Mouse (Mus musculus): ENCODE data around the gene Atp5j.

Gene Atp5j

DNA sequence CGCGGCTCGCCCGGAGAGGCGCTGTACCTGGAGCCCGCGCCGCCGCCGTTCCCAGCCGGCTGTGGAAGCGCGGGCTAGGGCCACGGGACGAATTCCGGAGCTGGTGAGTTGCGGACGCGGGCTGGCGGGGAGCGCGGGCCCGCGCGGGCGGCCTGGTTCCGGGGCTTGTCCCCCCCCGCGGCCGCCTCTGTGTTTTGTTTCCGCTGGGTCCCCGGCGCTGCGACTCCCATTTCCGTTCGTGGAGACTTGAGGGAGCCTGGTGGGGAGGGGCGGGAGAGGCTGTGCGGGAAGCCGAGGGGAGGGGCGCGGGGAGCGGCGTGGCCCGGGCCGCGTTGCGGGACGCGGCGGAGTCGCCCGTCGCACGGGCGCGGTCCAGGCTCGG is at the start of gene Atp5j:
Gene Atp5j (minus strand): TSS at position 185 of the 382 bp plus-strand sequence.
- DNase-seq (ENCODE audit: low read depth, low spot score): peak; percentile 76

DNA sequence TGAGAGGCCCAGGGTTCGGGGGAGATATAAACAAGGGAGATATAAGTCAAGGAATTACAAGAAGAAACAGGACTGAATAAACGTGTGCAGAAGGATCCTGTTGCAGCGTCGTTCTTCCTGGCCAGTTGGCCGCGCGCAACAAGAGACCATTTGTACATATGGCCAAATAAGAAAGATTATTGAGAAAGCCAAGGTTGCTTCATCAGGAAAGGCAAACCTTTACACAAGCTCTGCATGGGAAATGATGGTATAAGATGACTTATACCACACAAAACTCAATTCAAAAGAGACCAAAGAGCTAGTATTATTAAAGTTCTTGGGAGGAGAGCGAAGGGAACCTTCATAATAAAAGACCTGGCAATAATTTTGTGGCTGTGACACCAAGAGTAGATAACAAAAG is 49.1 kb upstream of the Atp5j start:
- no peak for DNase-seq (ENCODE audit: low read depth, low spot score)

DNA sequence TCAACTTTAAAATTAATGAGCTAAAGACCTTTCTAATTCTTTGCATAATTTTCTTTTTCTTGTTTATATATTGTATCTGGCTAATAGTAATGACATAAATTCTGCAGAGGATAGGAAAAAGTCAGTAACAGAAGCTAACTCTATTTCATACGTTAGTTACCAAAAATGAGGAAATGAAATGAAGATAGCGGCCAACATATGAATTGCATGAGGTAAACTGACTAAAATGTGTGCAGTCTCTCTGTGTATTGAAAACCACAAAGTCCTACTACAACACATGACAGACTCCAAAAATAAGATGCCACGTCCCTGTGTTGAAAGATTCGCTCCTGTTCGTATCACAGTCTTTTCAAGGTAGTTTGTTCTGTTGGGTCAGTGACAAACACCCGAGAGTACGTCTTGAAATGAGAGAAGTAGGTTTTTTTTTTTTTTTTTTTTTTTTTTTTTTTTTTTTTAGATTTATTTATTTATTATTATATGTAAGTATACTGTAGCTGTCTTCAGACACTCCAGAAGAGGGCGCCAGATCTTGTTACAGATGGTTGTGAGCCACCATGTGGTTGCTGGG is 46.4 kb upstream of the Atp5j start:
- DNase-seq (ENCODE audit: low read depth, low spot score): no peak

DNA sequence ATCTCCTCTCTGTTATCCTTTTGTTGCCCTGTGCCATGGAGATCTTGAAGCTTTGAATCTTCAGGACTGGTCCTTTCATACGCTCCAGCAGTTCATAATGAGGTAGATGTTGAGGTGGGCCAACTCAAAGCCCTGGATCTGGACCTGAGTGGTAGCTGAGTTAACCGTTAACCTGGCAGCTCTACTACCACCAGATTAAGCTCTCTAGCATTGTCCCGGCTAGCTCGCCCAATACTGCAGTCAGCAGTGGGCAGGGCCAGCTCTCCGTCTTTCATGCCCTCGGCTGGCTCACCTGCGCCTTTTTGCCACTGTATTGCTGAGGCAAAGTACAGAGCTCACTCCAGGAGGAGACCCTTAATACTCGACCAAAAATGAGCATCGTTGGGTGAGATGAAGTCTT is 45.7 kb upstream of the Atp5j start:
- DNase-seq (ENCODE audit: low read depth, low spot score): no peak

DNA sequence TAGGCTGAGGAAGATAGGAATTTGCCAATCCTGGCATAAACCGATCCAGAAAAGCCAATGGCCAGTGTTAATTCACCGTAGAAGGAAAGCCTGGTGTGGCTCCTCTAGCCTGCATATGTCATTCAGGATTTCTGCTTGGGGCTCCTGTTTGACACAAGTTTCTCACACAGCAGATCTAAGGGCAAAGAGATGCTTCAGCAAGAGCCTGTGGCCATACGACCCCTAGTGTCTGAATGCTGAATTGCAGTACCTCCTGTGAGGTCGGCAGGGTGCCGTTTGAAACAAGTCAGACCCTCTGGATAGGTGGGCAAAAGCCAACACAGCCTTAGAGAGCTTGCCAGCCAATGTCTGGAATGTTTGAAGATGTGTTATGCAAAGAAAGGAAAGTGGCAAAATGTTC is 43.7 kb upstream of the Atp5j start:
- no peak for DNase-seq (ENCODE audit: low read depth, low spot score)

DNA sequence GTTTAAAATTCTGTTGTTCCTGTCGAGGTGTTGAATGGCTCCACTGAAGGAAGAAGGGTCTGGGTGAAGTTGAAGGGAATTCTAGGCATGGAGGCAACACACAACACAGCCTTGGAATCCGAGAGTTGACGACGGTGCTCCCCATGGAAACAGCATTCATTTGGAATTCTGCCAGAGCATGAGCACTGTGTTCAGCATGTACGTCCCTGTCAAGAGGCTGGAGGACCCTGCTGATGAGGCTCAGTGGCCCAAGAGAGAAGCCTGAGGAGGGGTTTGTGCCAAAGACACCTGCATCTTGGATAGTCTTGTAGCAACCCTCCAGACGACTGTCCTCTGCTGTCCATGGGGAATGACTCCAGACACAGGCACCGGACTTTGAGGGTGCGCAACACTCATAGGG is 40.7 kb upstream of the Atp5j start:
- no peak for DNase-seq (ENCODE audit: low read depth, low spot score)

DNA sequence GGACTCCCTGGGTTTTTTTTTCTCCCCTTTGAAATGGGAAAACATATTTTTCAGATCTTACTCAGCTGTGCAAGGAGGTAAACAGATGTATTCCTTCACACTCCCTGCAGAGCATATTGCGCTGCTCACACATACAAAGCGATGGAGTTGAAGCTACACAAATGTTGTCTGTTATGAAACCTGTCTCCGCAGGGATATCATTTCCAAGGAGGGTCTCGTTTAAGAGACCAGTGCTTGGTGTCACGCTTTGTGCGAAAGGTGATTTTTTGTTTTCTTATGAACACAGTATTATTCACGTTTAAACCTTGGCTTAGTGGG is 40.3 kb upstream of the Atp5j start:
- DNase-seq (ENCODE audit: low read depth, low spot score): peak; percentile 49

DNA sequence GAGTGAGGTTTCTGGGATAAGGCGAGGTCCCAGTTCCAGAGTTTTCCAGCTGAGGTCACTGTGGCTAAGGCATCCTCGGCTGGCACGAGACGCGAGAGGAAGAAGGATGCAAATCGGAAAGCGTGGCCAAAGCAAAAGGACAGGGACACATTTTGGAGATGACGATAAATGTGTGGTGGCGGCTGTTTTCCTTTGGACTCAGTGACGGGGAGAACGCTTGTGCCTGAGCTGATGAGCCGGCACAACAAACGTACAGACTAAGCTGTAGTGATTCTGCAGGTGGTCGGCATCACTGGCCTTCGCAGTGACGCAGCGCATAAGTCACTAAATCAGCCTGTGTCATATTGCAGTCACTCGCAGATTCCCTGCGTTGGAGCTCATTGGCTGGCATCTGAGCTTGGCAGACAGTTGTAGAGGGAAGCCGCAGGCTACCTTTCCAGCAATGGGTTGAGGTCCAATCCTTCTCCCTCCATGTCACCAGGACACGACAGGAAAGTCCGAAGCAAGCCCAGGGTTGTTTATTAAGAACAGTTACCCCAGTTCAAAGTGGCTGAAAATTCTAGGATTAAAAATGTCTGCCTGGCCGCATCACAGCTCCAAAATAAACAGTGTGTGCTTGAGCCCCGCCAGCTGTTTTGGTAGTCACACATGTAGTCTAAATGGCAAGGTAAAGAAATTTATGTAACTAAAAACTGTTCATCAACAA is 39.7 kb upstream of the Atp5j start:
- no peak for DNase-seq (ENCODE audit: low read depth, low spot score)

DNA sequence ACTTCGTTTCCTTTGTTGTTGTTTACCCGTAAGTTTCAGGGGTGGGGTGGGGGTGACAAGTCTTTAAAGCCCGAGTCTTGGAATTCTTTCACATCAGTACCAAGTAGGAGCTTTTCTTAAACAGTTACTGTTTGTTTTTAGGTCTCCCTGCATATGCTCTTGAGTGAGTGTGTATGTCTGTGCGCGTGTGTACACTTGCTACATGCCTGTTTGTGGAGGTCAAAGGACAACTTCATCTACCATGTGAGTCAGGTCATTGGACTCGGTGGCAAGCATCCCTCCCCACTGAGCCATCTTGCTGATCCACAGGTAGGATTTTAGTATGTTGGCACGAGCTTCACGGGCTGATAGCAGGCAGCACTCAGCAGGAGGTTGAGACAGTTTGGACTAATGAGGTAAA is 38.4 kb upstream of the Atp5j start:
- DNase-seq (ENCODE audit: low read depth, low spot score): no peak

DNA sequence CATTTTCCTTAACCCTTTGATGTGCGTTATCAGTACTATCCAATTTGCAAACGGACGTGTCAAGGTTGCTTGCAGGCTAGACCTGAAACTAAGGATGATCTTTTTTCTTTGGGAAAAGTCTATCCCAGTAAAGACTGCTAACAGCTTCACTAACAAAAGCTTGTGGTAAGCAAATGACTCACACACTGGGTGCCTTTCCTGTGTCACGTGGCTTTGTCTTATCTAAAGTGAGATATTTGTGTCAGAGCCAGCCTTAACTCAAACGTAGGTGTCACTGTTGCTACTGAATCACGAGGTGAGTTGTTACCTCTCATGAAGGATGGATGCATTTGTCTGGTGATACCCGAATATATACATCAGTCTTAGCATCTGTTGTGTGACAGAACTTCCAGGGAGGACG is 29.2 kb upstream of the Atp5j start:
- DNase-seq (ENCODE audit: low read depth, low spot score): no peak

DNA sequence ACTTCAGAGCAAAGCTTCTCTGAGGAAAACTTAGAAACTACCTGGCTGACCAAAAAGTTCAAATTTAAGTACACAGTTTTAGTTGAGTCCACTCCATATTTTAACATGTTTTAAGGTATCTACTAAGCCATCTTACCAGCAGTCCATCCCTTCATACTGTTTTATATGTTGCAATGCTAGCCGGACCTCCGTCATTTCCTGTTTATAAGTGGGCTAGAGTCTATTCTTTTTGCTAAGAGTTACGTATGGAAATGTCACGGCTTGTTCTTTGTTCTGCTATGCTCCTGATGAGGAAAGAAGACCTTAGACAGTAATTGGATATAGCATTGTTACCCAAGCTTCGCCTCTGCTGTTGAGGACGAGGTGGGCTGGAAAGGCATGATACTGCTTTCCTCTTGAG is 18.1 kb upstream of the Atp5j start:
- DNase-seq (ENCODE audit: low read depth, low spot score): no peak

DNA sequence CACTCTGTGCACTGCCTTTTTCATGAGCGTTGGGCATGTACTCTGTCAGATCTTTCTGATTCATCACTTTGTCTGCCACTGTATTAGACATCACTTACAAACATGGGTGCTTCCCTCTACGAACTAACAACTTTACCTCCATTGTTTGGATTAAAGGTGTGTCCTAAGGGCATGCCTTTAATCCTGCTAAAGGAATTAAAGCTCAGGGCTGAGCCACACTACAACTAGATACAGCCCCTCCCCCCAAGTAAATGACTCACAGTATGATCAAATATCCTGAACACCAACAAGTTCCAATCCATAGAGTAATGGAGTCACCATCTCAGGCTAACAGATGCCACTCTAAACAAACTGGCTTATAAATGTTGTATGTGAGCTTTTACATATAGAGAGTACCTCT is 3.2 kb upstream of the Atp5j start:
- DNase-seq (ENCODE audit: low read depth, low spot score): no peak

DNA sequence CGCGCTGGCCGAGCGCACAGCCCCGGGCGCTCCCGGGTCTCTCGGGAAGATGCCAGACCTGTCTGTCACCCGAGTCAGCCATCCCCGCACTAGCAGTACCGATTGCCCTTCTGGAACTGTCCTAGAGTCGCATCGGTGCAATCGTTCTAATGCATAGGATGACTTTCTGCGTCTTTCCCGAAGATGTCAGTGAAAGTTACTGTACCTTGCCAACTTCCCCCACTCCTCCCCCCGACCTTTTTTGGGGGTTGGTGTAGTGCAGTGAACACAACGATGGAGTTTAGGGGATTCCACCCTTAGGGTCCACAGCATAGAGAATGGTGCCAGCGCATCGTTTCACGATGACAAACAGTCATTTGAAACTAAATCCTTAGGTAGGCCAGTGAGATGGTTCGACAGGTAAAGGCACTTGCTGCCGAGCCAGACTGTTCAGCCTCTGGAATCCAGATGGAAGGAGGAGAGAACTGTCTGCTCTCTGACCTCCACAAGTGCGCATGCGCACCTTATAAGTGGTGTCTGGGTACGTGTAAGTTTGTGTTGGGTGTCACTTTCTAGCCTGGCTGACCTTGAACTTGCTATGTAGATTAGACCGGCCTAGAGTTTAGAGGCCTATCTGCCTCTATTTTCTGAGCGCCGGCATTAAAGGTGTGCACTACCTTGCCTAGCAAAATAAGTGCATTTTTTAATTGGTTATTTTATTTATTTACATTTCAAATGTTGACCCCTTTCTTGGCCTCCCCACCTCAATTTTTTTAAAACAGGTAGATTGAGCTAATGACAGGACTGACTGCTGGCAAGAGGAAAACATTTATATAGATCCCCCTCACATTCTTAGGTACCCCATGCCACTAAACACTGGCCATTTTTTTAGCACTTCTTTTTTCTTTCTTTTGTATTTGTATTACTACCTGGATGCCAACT is 658 bp upstream of the Atp5j start:
- no peak for DNase-seq (ENCODE audit: low read depth, low spot score)

DNA sequence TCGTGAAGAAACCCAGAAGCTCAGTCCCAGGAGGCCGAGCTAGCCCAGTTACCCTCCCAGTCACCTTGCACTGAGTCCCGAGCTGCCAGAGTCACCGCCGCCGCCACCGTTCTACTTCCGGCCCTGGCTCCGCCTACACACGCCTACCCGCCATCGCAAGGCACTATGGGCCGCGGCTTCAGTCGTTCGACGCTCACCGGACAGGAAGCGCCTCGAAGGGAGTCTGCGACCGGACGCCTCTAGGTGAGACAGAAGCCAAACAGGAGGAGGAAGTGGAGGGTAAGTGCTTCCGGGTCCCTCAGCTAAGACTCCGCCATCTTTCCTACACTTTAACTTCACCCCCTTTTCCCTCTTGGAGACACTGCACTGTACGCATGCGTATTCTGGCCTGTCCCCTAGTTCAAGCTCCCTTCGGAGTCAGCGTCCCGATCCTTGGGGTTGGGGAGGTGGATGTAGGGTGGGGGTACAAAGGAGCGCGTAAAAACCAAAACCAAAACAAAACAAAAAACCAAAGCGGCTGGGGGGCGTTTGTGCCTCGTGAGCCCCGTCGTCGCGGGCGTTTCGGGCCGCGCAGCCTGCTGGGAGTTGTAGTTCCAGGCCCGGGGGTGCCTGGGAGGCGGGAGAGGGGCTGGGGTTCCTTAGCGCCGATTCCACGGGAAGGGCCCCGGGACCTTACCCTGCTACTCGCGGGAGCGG is 532 bp downstream of the Atp5j start, which contains the start of gene Gabpa:
Gene Gabpa (plus strand): TSS at position 181 of the 696 bp plus-strand sequence.
- peak; percentile 99 for DNase-seq (ENCODE audit: low read depth, low spot score)

DNA sequence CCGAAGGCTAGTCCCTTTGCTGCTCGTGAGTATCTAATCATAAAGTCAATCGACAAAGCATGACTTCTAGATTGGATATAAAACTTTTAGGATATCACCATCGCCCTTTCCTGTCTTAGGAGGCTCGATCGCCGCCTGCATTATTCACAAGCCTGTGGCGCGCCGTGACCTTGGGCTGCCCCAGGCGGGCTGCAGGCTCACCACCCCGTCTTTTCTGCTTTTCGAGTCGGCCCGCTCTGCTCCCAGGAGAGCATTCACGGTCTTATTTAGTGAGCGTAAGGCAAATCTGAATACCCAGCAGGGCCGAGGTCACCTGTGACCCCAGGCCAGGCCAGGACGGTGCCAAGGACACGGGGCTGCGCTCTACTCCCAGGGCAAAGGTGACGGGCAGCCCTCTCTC is 1.1 kb downstream of the Atp5j start:
- no peak for DNase-seq (ENCODE audit: low read depth, low spot score)

DNA sequence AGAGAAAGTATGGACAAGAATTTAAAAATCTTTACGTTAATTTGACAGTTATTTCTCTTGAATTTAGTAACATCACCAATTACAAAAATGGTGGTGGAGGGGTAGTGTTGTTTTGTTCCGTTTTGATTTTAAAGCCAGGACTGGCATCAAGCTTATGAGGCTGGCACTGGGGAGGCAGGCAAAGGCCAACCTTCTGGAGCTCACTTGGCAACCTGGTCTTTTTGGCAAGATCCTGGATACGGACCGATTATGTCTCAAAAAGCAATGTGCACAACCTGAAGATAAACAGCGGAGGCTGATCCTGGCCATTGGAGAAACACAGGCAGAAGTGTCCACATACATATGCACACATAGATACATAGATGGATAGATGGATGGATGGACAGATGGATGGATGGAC is 2.7 kb downstream of the Atp5j start:
- no peak for DNase-seq (ENCODE audit: low read depth, low spot score)

DNA sequence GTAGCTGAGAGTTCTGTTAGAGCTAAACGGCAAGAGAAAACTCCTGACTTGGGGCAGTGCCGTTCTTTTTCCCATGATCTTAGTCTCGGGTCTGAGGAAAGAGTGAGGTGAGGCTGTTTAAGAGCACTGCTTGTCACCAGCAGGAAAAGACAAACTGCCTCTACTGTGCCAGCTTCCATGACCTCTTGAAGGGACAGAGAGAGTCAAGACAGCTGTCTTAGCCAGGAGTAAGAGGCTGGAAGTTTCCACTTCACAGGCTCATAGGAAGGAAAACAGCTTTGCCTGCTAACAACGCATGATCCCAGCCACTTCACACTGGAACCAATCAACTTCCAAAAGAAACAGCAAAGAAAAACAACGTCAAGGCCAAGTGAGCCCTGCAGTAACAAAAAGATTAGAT is 3.7 kb downstream of the Atp5j start:
- DNase-seq (ENCODE audit: low read depth, low spot score): no peak

DNA sequence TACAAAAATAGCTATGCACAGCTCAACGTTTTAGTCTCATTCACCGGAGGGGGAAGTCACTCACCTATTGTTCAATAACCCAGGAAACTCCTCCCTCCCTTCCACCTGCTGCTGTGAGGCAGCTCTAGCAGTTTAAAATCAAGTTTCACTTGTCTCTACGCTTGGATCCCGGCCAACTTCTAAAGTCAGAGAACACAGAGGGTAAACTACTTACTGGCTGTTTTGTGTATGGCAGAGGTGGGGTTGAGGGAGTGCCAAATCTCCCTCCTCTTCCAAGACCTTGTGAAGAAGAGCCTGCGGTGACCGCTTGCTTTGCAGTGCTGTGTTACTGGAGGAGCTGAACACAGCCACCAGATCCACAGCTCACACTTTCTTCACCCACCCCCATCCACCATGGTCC is 10.4 kb downstream of the Atp5j start:
- no peak for DNase-seq (ENCODE audit: low read depth, low spot score)

DNA sequence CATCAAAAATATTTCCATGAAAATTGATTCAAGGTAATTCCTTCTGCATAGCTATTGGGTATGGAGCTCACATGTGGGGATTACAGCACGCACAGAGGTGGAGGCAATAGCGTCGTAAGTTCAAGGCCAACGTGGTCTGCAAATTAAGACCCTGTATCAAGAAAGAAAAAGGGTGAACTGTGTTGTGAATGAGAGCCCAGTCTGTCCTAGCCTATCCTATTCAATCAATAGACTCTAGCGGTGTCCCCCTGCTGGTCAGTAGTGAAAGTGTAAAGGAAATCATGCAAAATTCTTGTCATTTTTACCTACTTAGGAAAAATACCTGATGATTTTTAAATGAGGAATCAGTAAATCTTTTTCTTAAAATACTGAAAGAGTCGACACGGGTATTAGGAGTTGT is 18.0 kb downstream of the Atp5j start:
- DNase-seq (ENCODE audit: low read depth, low spot score): no peak

DNA sequence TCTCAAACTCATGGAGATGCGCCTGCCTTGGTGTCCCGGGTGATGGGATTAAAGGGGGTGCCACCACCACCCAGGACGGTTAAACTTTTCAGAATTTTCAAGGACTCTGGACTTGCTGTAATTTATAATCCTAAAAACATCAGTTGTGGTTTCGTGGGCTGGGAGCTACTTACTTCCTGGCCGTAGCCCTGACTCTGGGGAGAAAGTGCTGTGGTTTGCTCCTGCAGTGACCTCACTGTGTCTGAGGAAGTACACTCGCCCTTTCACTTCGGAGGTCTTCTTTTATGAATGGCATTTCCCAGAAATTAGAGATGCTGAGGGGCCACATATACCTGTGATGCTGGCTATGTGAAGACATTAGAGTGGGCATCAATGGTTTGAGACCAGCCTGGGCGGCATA is 20.9 kb downstream of the Atp5j start:
- no peak for DNase-seq (ENCODE audit: low read depth, low spot score)

DNA sequence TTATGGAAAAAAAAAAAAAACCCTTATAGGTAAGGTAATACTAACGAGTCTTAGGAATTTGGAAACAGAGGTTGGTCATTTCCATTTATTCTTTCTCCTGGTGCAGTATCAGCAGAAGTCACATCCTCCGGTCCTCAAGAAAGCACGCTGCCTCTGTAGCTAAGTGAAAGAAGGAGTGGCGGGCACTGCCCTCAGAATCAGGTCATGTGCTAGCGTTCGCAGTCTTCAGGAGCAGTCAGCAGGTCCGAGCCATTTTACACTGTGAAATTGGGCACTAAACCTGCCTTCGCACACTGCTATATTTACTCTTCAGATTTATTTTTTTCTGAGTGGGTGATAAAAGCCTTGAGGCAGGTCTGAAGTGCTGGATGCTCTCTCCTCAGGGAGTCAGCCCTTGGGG is 21.6 kb downstream of the Atp5j start:
- DNase-seq (ENCODE audit: low read depth, low spot score): no peak

DNA sequence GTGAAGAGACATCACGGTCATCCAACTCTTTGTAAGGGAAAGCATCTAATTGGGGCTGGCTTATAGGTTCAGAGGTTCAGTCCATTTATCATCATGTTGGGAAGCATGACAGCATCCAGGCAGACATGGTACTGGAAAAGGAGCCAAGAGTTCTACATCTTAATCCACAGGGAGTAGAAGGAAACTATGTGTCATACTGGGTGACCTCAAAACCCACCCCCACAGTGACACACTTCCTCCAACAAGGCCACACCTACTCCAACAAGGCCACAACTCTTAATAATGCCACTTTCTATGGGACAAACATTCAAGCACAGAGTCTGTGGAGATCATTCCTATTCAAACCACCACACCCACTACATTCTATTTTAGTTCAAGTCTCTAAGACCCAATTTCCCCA is 25.2 kb downstream of the Atp5j start:
- DNase-seq (ENCODE audit: low read depth, low spot score): no peak
